Mouse (Mus musculus): Measurements from ENCODE around the gene Notch2.

- no peak for TF ChIP-seq CTCF (IDR thresholded peaks at IDR 0.05; ENCODE audit: insufficient read depth, low read length)
- no peak for TF ChIP-seq POLR2A (IDR thresholded peaks at IDR 0.05; ENCODE audit: borderline replicate concordance, extremely low read depth, low read depth, low read length)
Observed at GRCm38 (mm10) chr3:98120884-98121283, 107.6 kb downstream of the Notch2 start.
